Mouse (Mus musculus) thymus, postnatal 10 days (tissue): ENCODE data around the gene Acot1.
"Not testable (repeated sequence)": the region's sequence is repeated elsewhere in the genome, so short reads cannot be mapped to it uniquely, and the experiment has no call there.

Experiments used
- DNase-seq, 2 experiments: peaks; one replicate each; pipeline ENCODE4 v3.0.0; 2021; ENCODE audit warnings: low spot score in 2 of 2

The Acot1 gene

GRCm38 (mm10) chr12:84009171-84009965 lies at the start of gene Acot1:
Acot1 (plus strand) TSS chr12:84009490.
- peak; percentile 11 to 49 for DNase-seq

- no peak for DNase-seq
Observed at GRCm38 (mm10) chr12:83965235-83965634, 44.1 kb upstream of the Acot1 start.

DNA sequence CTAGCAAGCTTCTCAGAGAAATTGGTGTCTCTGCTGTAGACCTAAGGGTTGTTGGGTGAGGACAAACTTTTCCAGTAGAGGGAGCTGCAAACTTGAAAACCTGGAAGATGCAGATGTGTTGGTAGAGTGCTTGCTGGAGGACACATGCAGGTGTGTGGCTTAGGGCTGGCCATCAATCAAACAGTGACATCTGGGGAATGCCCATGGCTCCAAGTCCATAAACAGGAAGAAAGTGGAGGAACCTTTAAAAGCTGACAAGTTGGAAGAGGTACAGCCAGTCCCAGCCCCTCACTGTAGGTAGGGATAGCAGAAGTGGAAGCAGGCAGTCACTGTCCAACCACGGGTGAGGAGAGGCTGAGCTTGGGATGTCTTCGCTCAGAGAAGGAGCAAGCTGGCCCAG lies 37.2 kb upstream of the Acot1 start:
- DNase-seq, result peak in 1 of 2 experiments; percentile 48

- DNase-seq, result no peak
Observed at GRCm38 (mm10) chr12:83978862-83979261, 30.4 kb upstream of the Acot1 start.

DNA sequence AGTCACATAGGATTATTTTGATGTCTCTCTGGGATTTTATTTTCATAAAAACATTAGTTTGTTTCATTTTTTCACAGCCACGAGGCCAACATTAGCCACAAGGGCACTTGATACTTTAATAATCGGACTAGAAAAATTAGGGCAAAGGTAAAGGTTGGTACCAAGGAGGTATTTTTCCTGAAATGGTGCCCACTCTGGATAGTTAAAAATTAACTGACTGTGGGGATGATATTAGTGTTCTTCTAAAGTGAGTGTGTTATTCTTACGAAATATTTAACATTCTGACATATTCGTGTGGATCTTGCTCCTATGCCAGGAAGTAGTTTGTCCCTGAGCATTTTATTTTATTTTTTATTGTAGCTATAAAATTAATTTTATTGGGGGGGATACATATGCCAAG lies 27.7 kb upstream of the Acot1 start:
- no peak for DNase-seq

DNA sequence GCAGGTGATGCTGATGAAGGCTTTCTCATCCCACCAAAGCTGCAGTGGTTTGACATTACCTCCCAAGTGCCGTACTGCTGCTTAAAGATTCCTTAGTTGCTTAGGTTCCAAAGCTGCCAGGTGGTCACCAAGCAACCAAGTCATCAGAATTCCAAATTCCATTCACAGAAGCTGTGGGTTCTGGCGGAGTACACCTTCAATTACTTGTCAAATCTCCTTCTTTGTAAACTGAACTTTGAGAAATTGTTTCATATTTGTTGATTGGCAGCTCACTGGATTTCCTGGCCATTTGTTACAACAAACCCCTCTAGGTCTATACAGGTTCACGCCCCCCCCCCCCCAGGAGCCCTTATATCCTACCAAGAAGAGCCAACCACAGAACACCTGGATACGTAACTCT lies 24.5 kb upstream of the Acot1 start, which contains the start of gene Heatr4:
Gene Heatr4 (minus strand): TSS at position 101 of the 400 bp plus-strand sequence.
- DNase-seq, result no peak

- DNase-seq, result no peak
Observed at GRCm38 (mm10) chr12:83987242-83987582, 22.1 kb upstream of the Acot1 start.

GRCm38 (mm10) chr12:83987583-83988441 lies 21.5 kb upstream of the Acot1 start, which contains the start of gene Acot2:
Acot2 (plus strand) TSS chr12:83987861.
- DNase-seq, result peak; percentile 69 to 71

DNA sequence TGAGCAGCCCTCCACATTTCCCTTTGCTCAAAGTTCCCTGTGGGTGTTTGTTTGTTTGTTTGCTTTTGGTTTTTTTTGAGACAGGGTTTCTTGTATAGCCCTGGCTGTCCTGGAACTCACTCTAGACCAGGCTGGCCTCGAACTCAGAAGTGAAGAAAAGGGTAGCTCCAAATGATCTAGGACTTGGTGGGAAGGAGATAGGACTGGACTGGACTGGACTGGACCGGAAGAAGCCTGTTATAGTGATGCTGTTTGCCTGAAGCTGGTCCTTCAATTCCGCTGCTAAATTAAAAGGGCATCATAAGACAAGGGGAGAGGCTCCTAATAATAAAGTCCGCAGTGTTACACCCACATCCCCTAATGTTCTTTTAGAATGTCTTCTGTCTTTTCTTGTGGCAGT lies 20.8 kb upstream of the Acot1 start:
- DNase-seq, result no peak

- DNase-seq, result no peak
Observed at GRCm38 (mm10) chr12:83989378-83989777, 19.9 kb upstream of the Acot1 start.

GRCm38 (mm10) chr12:83997221-83997620 lies 12.1 kb upstream of the Acot1 start:
- DNase-seq, result no peak

DNA sequence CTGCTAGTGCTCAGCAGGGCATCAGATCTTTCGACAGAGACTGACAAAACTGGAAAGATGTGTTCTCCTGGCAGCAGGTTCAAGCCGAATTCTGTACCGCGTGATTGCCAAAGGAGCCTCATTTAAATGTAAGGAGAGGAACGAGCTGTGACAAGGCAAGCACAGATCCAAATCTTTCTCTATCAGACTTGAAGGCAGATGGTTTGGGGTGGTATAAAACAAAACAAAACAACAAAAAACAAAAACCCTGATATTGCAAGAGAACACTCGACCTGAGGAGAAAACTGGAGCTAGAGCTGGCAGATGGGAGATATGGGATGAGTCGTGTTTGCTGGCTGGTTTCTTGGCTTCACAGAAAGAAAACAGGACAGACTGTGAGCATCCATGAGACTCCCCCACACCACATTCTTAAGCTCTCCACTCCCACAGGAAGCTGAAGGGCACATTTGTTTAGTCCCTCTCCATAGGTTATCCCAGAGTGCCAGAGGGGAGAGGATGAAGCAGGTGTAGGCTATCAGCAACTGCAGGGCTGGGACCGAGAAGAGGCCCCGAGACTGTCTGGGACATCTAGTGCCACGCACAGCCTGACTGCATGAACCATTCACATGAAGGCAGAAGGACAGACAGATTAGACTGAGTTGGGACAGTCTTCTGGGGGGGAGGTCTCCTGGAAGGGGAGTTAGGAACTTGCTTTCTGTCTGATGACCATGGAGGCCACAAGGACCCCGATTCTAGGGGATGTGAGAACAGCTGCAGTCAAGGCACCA lies 10.8 kb upstream of the Acot1 start:
- no peak for DNase-seq

GRCm38 (mm10) chr12:83999237-83999636 lies 10.1 kb upstream of the Acot1 start:
- not testable (repeated sequence) for DNase-seq

GRCm38 (mm10) chr12:84000418-84000817 lies 8.9 kb upstream of the Acot1 start:
- no peak for DNase-seq

GRCm38 (mm10) chr12:84003866-84004265 lies 5.4 kb upstream of the Acot1 start:
- no peak for DNase-seq

DNA sequence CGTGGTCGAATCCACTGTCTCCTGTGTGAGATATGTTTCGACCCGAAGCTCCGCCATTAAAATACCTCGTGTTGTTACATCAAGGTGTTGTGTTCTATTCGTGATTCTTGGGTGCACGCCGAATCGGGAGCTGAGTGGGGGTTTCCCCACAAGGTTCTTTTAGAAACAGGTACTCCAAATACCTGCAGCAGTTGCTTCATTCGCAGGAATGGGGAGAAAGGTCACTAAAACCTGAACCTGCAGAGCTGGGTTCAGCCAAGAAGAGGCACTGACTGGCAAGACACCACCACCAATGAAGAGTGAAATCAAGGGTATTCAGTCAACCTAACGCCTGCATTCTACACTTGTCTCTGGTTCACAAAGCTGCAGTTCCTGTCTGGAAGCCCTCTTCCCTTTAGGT lies 1.0 kb upstream of the Acot1 start:
- DNase-seq, result no peak

DNA sequence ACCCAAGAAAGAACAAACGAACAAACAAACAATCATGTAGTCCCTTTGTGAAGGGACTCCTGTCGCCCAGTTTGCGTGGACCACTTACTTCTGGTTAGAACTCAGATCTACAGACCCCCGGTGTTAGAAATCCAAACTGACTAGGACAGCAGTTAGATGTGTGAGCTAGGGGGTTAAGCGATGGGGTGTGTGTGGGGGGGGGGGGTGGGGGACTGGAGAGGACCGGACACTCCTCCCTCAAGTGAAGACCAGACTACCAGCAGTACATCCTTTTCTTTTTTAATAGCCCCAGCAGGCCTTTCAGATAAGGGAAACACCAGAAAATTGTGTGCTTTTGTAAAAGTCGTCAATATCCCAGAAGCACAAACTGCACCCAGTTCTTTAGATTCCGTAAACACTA lies 561 bp upstream of the Acot1 start:
- DNase-seq, result no peak

GRCm38 (mm10) chr12:84010201-84010600 lies 911 bp downstream of the Acot1 start:
- no peak for DNase-seq

DNA sequence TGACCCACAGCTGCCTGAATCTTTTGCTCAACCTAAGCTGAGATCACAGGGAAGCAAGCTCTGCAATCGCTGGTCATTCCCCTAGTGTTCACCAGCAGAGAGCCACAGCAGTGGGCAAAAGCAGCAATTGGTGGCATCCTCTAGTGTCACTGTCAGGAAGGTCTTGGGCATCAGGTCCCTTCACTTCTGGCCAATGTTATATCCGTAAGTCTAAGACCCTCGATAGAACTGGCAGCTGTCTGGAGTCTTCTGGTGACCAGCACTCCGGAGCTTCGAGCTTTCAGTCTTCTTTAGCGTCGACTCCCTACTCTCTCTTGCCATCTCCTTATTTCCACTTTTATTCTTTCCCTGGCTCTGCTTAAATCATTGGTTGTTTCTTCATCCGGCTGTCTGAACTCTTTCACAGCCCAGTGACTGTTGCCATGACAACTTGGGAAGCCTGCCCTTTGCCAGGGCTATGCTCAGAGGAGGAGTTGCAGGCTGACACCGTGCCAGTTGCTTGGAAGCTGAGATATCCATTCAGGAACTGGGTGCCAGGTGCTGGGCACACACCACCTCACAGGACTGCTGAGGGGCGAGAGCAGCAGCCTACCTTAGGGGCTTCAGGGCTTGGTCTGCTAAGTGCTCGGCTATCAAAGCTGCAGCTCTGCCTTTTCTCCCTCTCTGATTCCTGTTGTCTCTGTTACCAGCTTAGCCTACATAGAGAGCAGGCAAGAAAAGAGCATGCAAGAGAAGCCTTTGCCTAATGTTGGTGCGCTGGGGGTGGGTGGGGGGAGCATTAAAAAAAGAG lies 2.2 kb downstream of the Acot1 start:
- no peak for DNase-seq

DNA sequence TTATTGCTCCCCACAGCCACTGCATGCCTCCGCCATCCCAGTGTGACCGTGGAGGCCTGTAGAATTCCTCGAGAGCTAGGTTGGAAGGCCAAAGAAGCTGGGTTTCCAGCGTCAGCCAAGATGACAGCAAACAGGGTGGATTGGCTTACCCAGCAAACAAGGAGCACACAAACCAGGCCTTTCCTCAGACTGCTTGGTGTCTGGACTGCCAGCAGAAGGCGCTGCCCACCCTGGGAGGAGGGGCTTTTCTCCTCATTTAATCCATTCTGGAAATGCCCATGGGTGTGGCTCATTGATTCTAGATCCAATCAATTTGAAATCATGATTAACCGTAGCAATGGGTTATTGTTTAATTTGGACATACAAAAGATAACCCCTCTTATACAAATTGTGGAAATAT lies 3.8 kb downstream of the Acot1 start:
- no peak for DNase-seq

DNA sequence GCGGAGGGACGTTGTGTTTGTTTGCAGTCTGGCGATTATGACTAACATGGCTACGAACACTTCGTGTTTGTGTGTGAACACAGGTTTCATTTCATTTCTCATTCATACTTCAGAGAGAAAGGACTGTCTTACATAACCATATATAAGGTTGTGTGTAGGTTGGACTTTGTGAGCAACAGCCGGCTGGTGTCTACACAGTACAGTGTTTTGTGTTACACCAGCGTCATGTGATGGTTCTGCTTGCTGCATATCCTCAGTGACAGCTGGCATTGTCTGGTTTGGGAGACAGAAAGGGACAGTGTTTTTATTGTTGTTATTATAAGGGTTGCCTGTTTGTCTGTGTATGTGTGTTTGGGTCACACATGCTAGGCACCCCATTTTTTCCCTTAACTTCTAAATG lies 4.4 kb downstream of the Acot1 start:
- no peak for DNase-seq
